Mouse (Mus musculus): ENCODE data around the gene Arhgef10l.

- TF ChIP-seq E2F4 (IDR thresholded peaks at IDR 0.05; ENCODE audit: insufficient read depth) (no peak), MAX (IDR thresholded peaks at IDR 0.05; ENCODE audit: low read depth) (no peak), USF1 (IDR thresholded peaks at IDR 0.05; ENCODE audit: low read depth) (no peak), POLR2A (IDR thresholded peaks at IDR 0.05; ENCODE audit: insufficient read length, low read depth) (no peak), TCF12 (IDR thresholded peaks at IDR 0.05; ENCODE audit: insufficient read depth, poor library complexity, severe bottlenecking) (no peak)
These were observed 17.8 kb upstream of the Arhgef10l start for GRCm38 (mm10) chr4:140683608-140684007.
